Mouse (Mus musculus) stomach, embryonic 14.5 days (tissue): Measurements from ENCODE around the gene Ints2. TPM values are rescaled to one million over a fixed set of nuclear protein-coding genes. Genes with fewer than 3 reads are reported as not detected.
"Not testable (repeated sequence)": the region's sequence is repeated elsewhere in the genome, so short reads cannot be mapped to it uniquely, and the experiment has no call there.

ENCODE experiments used
- ATAC-seq: fragments of 200-750 bp; cut with Nextera tagmentation; 2 replicates; pipeline ENCODE4 v1.8.0; 2017; ENCODE audit warnings: low read depth, moderate TSS enrichment; ENCODE audit not compliant: insufficient number of reproducible peaks, insufficient read depth, low FRiP score
- H3K27ac ChIP-seq: fragments of 300-500 bp; sonication (generic); 2 replicates; pipeline ENCODE4 v1.5.1; 2014; ENCODE audit warnings: mild to moderate bottlenecking, low read length, moderate library complexity, mixed read lengths
- H3K27me3 ChIP-seq: fragments of 300-500 bp; sonication (generic); 2 replicates; pipeline ENCODE4 v1.6.1; 2014; ENCODE audit warnings: low read length, control low read depth, mixed read lengths; ENCODE audit not compliant: control insufficient read depth, insufficient read depth
- H3K36me3 ChIP-seq: fragments of 300-500 bp; sonication (generic); 2 replicates; pipeline ENCODE4 v1.6.1; 2014; ENCODE audit warnings: mild to moderate bottlenecking, control low read depth, low read length, moderate library complexity, mixed read lengths; ENCODE audit not compliant: control insufficient read depth, insufficient read depth
- H3K4me1 ChIP-seq: fragments of 300-500 bp; sonication (generic); 2 replicates; pipeline ENCODE4 v1.6.1; 2014; ENCODE audit warnings: low read length, control low read depth, mixed read lengths; ENCODE audit not compliant: control insufficient read depth, insufficient read depth
- H3K4me2 ChIP-seq: fragments of 300-500 bp; sonication (generic); replicated peaks from 2 replicates; pipeline ENCODE4 v1.6.1; 2014; ENCODE audit warnings: low read depth, low read length, control low read depth
- H3K4me3 ChIP-seq: fragments of 300-500 bp; sonication (generic); 2 replicates; pipeline ENCODE4 v1.5.1; 2014; ENCODE audit warnings: low read depth, low read length, control low read depth
- H3K9ac ChIP-seq: fragments of 300-500 bp; sonication (generic); replicated peaks from 2 replicates; pipeline ENCODE4 v1.6.1; 2014; ENCODE audit warnings: low read depth, mild to moderate bottlenecking, control low read depth, low read length, moderate library complexity, mixed read lengths
- H3K9me3 ChIP-seq: fragments of 300-500 bp; sonication (generic); 2 replicates; pipeline ENCODE4 v1.6.1; 2016; ENCODE audit warnings: low read depth, low read length, control low read depth; ENCODE audit not compliant: control insufficient read depth
- WGBS: fragments of 180-500 bp; shearing (Covaris S2); extraction: QIAGEN DNeasy Blood & Tissue Kit; methylation state at CpG from one replicate; pipeline ENCODE4 v1.1.7; 2014; 5-methylcytosine and 5-hydroxymethylcytosine counted together
- polyA plus RNA-seq: library from polyadenylated mRNA; unstranded; fragments of >200 nt; fragmentation: Nextera tagmentation; extraction: Ambion mirVana; gene quantifications from 2 replicates; pipeline ENCODE4 v1.2.1, GENCODE M21; 2014

The Ints2 gene
- polyA plus RNA-seq, 1 experiment from 2014 or later: 26.3 TPM

- Histone ChIP-seq H3K27ac (peak within 1 kb of the TSS; percentile 90), H3K27me3 (no peaks in the 10 kb centered on the region), H3K9ac (peak within 1 kb of the TSS; percentile 87), H3K36me3 (peaks cover 20% of the 10 kb centered on the region), H3K4me1 (peaks cover 6% of the 10 kb centered on the region; the same call in 1 of the 2 replicates), H3K4me3 (peak within 1 kb of the TSS; percentile 82), H3K9me3 (peaks cover 10% of the 10 kb centered on the region; the same call in 1 of the 2 replicates), H3K4me2 (peak within 1 kb of the TSS; percentile 62)
- ATAC-seq: peak; percentile 99
- WGBS: under 1% methylated on average over 60 of the region's 60 CpGs
Measured at GRCm38 (mm10) chr11:86201037-86201786, 56.2 kb downstream of the Ints2 start, which contains the start of gene Brip1. Brip1 (minus strand) TSS chr11:86201193.

GRCm38 (mm10) chr11:86200460-86201021 is 56.8 kb downstream of the Ints2 start:
- H3K9ac ChIP-seq: peak overlapping the region; percentile 50
- H3K27me3 ChIP-seq: no peaks in the 10 kb centered on the region
- H3K4me2 ChIP-seq: peak overlapping the region; percentile 57
- peaks cover 7% of the 10 kb centered on the region; the same call in 1 of the 2 replicates for H3K9me3 ChIP-seq
- peak; percentile 63 for ATAC-seq
- H3K4me1 ChIP-seq: peaks cover 6% of the 10 kb centered on the region; the same call in 1 of the 2 replicates
- H3K27ac ChIP-seq: peak overlapping the region; percentile 84
- peak overlapping the region; percentile 82 for H3K4me3 ChIP-seq
- H3K36me3 ChIP-seq: peaks cover 13% of the 10 kb centered on the region
- under 1% methylated on average over 20 of the region's 21 CpGs for WGBS

- Histone ChIP-seq H3K27ac (no peak overlapping the region), H3K27me3 (no peaks in the 10 kb centered on the region), H3K4me2 (peak overlapping the region; percentile 57), H3K4me1 (peaks cover 6% of the 10 kb centered on the region; the same call in 1 of the 2 replicates), H3K4me3 (peak overlapping the region; percentile 82; the same call in 1 of the 2 replicates), H3K9me3 (no peaks in the 10 kb centered on the region; the same call in 1 of the 2 replicates), H3K36me3 (peaks cover 7% of the 10 kb centered on the region), H3K9ac (no peak overlapping the region)
- ATAC-seq: no peak
- 58% methylated on average over 4 of the region's 4 CpGs for WGBS
Measured at GRCm38 (mm10) chr11:86199733-86200132, 57.6 kb downstream of the Ints2 start.

GRCm38 (mm10) chr11:86185224-86185623 is 72.2 kb downstream of the Ints2 start:
- not testable (repeated sequence) for H3K4me2 ChIP-seq, H3K27me3 ChIP-seq, H3K9me3 ChIP-seq, H3K36me3 ChIP-seq, H3K27ac ChIP-seq, ATAC-seq, H3K9ac ChIP-seq, H3K4me3 ChIP-seq, H3K4me1 ChIP-seq
- 89% methylated on average over 7 of the region's 7 CpGs for WGBS

- Histone ChIP-seq H3K36me3 (no peaks in the 10 kb centered on the region), H3K9ac (no peak overlapping the region), H3K9me3 (no peaks in the 10 kb centered on the region), H3K27ac (no peak overlapping the region), H3K4me1 (no peaks in the 10 kb centered on the region), H3K4me2 (no peak overlapping the region), H3K27me3 (no peaks in the 10 kb centered on the region), H3K4me3 (no peak overlapping the region)
- WGBS: 44% methylated on average over 3 of the region's 3 CpGs
- no peak for ATAC-seq
Measured at GRCm38 (mm10) chr11:86175833-86176232, 81.5 kb downstream of the Ints2 start.

- no peak overlapping the region for H3K9ac ChIP-seq
- WGBS: 58% methylated on average over 2 of the region's 2 CpGs
Measured at GRCm38 (mm10) chr11:86174173-86174572, 83.2 kb downstream of the Ints2 start.

GRCm38 (mm10) chr11:86170743-86171142 is 86.6 kb downstream of the Ints2 start:
- Histone ChIP-seq H3K9me3 (no peaks in the 10 kb centered on the region), H3K4me1 (no peaks in the 10 kb centered on the region), H3K9ac (no peak overlapping the region), H3K4me3 (no peak overlapping the region), H3K27me3 (no peaks in the 10 kb centered on the region), H3K36me3 (no peaks in the 10 kb centered on the region), H3K4me2 (no peak overlapping the region), H3K27ac (no peak overlapping the region)
- WGBS: 89% methylated on average over 2 of the region's 2 CpGs
- no peak for ATAC-seq

More at GRCm38 (mm10) chr11:86174173-86174572, 83.2 kb downstream of the Ints2 start:
- Histone ChIP-seq H3K9me3 (no peaks in the 10 kb centered on the region), H3K36me3 (no peaks in the 10 kb centered on the region), H3K27me3 (no peaks in the 10 kb centered on the region), H3K4me2 (no peak overlapping the region), H3K27ac (no peak overlapping the region), H3K4me3 (no peak overlapping the region), H3K4me1 (no peaks in the 10 kb centered on the region)
- ATAC-seq: no peak
